Mouse (Mus musculus) forebrain, embryonic 12.5 days (tissue): ENCODE results near the gene Atp7a. TPM values are rescaled to one million over a fixed set of nuclear protein-coding genes. Genes with fewer than 3 reads are reported as not detected.
"Not testable (repeated sequence)": the region's sequence is repeated elsewhere in the genome, so short reads cannot be mapped to it uniquely, and the experiment has no call there.

ENCODE experiments used
- ATAC-seq: fragments of 200-750 bp; cut with Nextera tagmentation; 2 replicates; pipeline ENCODE4 v1.8.0; 2017; ENCODE audit warnings: moderate TSS enrichment; ENCODE audit not compliant: low FRiP score
- H3K27ac ChIP-seq: fragments of 300-500 bp; sonication (generic); 2 replicates; pipeline ENCODE4 v1.5.1; 2016; ENCODE audit warnings: mild to moderate bottlenecking
- H3K27me3 ChIP-seq: fragments of 300-500 bp; sonication (generic); 2 replicates; pipeline ENCODE4 v1.6.1; 2016; ENCODE audit warnings: mild to moderate bottlenecking
- H3K36me3 ChIP-seq: fragments of 300-500 bp; sonication (generic); replicated peaks from 2 replicates; pipeline ENCODE4 v1.6.1; 2016; ENCODE audit warnings: mild to moderate bottlenecking
- H3K4me1 ChIP-seq: fragments of 300-500 bp; sonication (generic); 2 replicates; pipeline ENCODE4 v1.6.1; 2016
- H3K4me2 ChIP-seq: fragments of 300-500 bp; sonication (generic); 2 replicates; pipeline ENCODE4 v1.6.1; 2016; ENCODE audit warnings: mild to moderate bottlenecking, moderate library complexity
- H3K4me3 ChIP-seq: fragments of 300-500 bp; sonication (generic); replicated peaks from 2 replicates; pipeline ENCODE4 v1.5.1; 2016; ENCODE audit warnings: mild to moderate bottlenecking
- H3K9ac ChIP-seq: fragments of 300-500 bp; sonication (generic); 2 replicates; pipeline ENCODE4 v1.6.1; 2016; ENCODE audit warnings: mild to moderate bottlenecking
- H3K9me3 ChIP-seq: fragments of 300-500 bp; sonication (generic); 2 replicates; pipeline ENCODE4 v1.6.1; 2016
- WGBS: fragments of 180-500 bp; shearing (Covaris S2); methylation state at CpG from one replicate; pipeline ENCODE4 v1.1.7; 2016; 5-methylcytosine and 5-hydroxymethylcytosine counted together
- polyA plus RNA-seq: library from polyadenylated mRNA; unstranded; fragments of >200 nt; fragmentation: Nextera tagmentation; extraction: Ambion mirVana; gene quantifications from 2 replicates; pipeline ENCODE4 v1.2.1, GENCODE M21; 2016

Gene Atp7a
- polyA plus RNA-seq = 24.8 and 25.0 TPM in 2 replicates

GRCm38 (mm10) chrX:106026418-106027342, at the start of gene Atp7a:
Atp7a (plus strand) TSS chrX:106027276.
- Histone ChIP-seq H3K4me3 (peak within 1 kb of the TSS; percentile 49), H3K9me3 (no peaks in the 10 kb centered on the region), H3K4me2 (peak within 1 kb of the TSS; percentile 50), H3K27me3 (peaks cover 3% of the 10 kb centered on the region; the same call in 1 of the 2 replicates), H3K9ac (peak within 1 kb of the TSS; percentile 59), H3K4me1 (peaks cover 2% of the 10 kb centered on the region), H3K36me3 (no peaks in the 10 kb centered on the region), H3K27ac (peak within 1 kb of the TSS; percentile 61)
- peak; percentile 97 for ATAC-seq
- WGBS = 11% methylated on average over 36 of the region's 36 CpGs

DNA sequence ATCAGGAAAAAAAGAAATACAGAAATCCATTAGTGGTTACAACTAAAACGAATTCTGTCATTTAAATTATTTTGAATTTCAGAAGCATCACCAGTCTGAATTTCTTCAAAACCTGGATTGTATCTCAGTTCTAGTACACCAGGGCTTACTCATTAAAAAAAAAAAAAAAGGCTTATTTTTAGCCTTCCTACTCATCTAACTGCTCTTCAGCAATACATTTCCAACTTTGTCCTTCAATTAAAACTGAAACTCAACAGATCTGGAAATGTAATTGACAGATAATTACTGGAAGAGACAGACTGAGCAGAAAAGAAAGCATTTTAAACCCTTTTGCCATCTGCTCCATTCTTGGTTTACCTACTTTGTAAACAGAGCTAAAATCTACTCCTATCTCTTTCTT, 25.5 kb upstream of the Atp7a start:
- 79% methylated on average over 1 of the region's 1 CpGs for WGBS
- no peak overlapping the region for H3K4me2 ChIP-seq

GRCm38 (mm10) chrX:106010762-106011161, 16.3 kb upstream of the Atp7a start:
- no peak for ATAC-seq
- H3K27ac ChIP-seq = no peak overlapping the region
- no peaks in the 10 kb centered on the region for H3K9me3 ChIP-seq
- H3K4me1 ChIP-seq = no peaks in the 10 kb centered on the region; the same call in 1 of the 2 replicates
- peak overlapping the region; percentile 51 for H3K4me2 ChIP-seq
- H3K9ac ChIP-seq = peak overlapping the region; percentile 57
- 25% methylated on average over 3 of the region's 3 CpGs for WGBS
- H3K4me3 ChIP-seq = peak overlapping the region; percentile 55
- no peaks in the 10 kb centered on the region for H3K36me3 ChIP-seq
- H3K27me3 ChIP-seq = no peaks in the 10 kb centered on the region; the same call in 1 of the 2 replicates

More for the DNA sequence above, 25.5 kb upstream of the Atp7a start:
- H3K27ac ChIP-seq = no peak overlapping the region
- no peaks in the 10 kb centered on the region for H3K9me3 ChIP-seq
- H3K36me3 ChIP-seq = no peaks in the 10 kb centered on the region
- no peak overlapping the region for H3K9ac ChIP-seq
- no peaks in the 10 kb centered on the region; the same call in 1 of the 2 replicates for H3K27me3 ChIP-seq
- no peaks in the 10 kb centered on the region for H3K4me1 ChIP-seq
- no peak overlapping the region for H3K4me3 ChIP-seq
- no peak for ATAC-seq

GRCm38 (mm10) chrX:106011465-106012159, 15.5 kb upstream of the Atp7a start, which contains the start of gene Magt1:
Magt1 (minus strand) TSS chrX:106011906.
- Histone ChIP-seq H3K4me1 (no peaks in the 10 kb centered on the region; the same call in 1 of the 2 replicates), H3K4me3 (peak within 1 kb of the TSS; percentile 55), H3K9ac (peak within 1 kb of the TSS; percentile 57), H3K36me3 (no peaks in the 10 kb centered on the region), H3K9me3 (no peaks in the 10 kb centered on the region), H3K27ac (peak within 1 kb of the TSS; percentile 83), H3K27me3 (no peaks in the 10 kb centered on the region; the same call in 1 of the 2 replicates), H3K4me2 (peak within 1 kb of the TSS; percentile 51)
- WGBS = 12% methylated on average over 44 of the region's 45 CpGs
- ATAC-seq = peak; percentile 95

GRCm38 (mm10) chrX:106012559-106012958, 14.5 kb upstream of the Atp7a start:
- no peak overlapping the region for H3K9ac ChIP-seq
- H3K4me2 ChIP-seq = peak overlapping the region; percentile 46
- H3K9me3 ChIP-seq = no peaks in the 10 kb centered on the region
- 81% methylated on average over 3 of the region's 3 CpGs for WGBS
- H3K4me1 ChIP-seq = peaks cover 6% of the 10 kb centered on the region; the same call in 1 of the 2 replicates
- peak overlapping the region; percentile 57 for H3K27ac ChIP-seq
- H3K4me3 ChIP-seq = peak overlapping the region; percentile 24
- H3K27me3 ChIP-seq = no peaks in the 10 kb centered on the region
- no peak for ATAC-seq
- no peaks in the 10 kb centered on the region for H3K36me3 ChIP-seq

GRCm38 (mm10) chrX:106013217-106013616, 13.9 kb upstream of the Atp7a start:
- Histone ChIP-seq H3K4me2 (no peak overlapping the region), H3K9ac (no peak overlapping the region), H3K27ac (no peak overlapping the region), H3K9me3 (no peaks in the 10 kb centered on the region), H3K27me3 (no peaks in the 10 kb centered on the region), H3K4me1 (peaks cover 6% of the 10 kb centered on the region; the same call in 1 of the 2 replicates), H3K36me3 (no peaks in the 10 kb centered on the region), H3K4me3 (no peak overlapping the region)
- no peak for ATAC-seq
- WGBS = 34% methylated on average over 2 of the region's 2 CpGs

GRCm38 (mm10) chrX:106014741-106015377, 12.2 kb upstream of the Atp7a start:
- not testable (repeated sequence) for ATAC-seq, H3K9me3 ChIP-seq, H3K9ac ChIP-seq, H3K27me3 ChIP-seq, H3K4me1 ChIP-seq, H3K27ac ChIP-seq, H3K4me3 ChIP-seq, H3K4me2 ChIP-seq
- H3K36me3 ChIP-seq = peaks cover 10% of the 10 kb centered on the region; the same call in 1 of the 2 replicates
- WGBS = 60% methylated on average over 2 of the region's 2 CpGs

DNA sequence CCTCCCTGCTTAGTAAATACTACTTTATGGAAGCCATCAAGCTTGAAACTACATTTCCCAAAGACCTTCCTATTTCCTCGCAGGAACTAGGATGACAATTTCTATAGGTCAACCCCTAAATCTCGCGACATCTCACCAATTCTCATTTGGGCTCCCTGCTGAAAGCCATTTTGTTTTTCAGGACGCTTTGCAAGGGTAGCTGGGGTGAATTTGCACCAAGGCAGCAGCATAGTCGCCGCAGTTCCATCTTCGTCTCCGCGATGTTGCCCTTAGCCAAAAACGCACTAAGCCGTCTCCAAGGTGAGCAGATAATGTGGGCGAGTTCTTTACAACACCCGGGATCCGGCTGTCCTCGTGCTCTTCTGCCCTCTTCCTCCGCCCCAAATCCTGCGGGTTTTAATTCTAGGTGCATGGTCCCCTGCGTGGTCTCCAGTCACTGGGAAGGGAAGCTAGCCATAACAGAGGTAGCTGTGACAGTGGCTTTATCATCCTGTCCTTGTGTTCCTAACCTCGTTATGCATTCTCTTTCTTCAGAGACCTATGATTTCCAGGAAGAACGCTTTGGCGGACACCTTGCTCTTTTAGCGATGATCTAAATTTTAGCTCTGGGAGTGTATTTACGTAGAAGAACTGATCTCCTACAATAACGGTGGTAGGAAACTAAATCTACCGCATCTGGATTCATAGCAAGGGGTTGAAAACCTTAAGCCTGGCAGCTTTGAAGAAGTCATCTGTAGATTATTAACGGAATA, 11.3 kb upstream of the Atp7a start, which contains the start of gene Cox7b:
Gene Cox7b (plus strand): TSS at position 130 of the 752 bp plus-strand sequence.
- Histone ChIP-seq H3K4me2 (peak within 1 kb of the TSS; percentile 48), H3K9me3 (no peaks in the 10 kb centered on the region), H3K9ac (peak within 1 kb of the TSS; percentile 72), H3K4me1 (0 out of 2 replicates have a peak, but pooled peaks cover 6% of the 10 kb centered on the region), H3K36me3 (peaks cover 11% of the 10 kb centered on the region; the same call in 1 of the 2 replicates), H3K27ac (peak within 1 kb of the TSS; percentile 83), H3K27me3 (no peaks in the 10 kb centered on the region), H3K4me3 (peak within 1 kb of the TSS; percentile 56)
- ATAC-seq = peak; percentile 28; the same call in 1 of the 2 replicates
- 14% methylated on average over 26 of the region's 26 CpGs for WGBS

DNA sequence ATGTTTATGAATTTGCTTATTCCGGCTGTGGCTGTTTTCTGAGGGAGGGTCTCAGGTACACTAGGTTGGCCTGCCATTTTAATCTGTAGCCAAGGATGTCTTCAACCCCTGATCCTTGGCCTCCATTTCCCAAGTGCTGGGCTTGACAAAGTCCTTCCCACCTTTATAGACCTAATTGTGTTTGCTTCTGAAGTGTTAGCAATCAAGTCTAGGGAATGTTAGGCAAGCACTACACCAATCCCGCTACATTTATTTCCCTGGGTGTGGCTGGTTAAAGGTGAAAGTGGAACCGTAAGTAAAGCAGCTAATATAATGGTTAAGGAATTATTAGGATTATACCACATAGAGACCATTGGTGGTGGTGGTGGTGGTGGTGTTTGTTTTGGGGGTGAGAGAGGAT, 10.0 kb upstream of the Atp7a start:
- Histone ChIP-seq H3K4me3 (no peak overlapping the region), H3K27ac (no peak overlapping the region), H3K36me3 (peaks cover 14% of the 10 kb centered on the region; the same call in 1 of the 2 replicates), H3K4me1 (0 out of 2 replicates have a peak, but pooled peaks cover 6% of the 10 kb centered on the region), H3K9ac (no peak overlapping the region), H3K4me2 (peak overlapping the region; percentile 13; the same call in 1 of the 2 replicates), H3K9me3 (no peaks in the 10 kb centered on the region), H3K27me3 (no peaks in the 10 kb centered on the region)
- ATAC-seq = no peak
- whole genome bisulfite sequencing = 88% methylated on average over 3 of the region's 3 CpGs

- no peaks in the 10 kb centered on the region for H3K9me3 ChIP-seq
- 92% methylated on average over 4 of the region's 4 CpGs for WGBS
- 0 out of 2 replicates have a peak, but pooled peaks cover 6% of the 10 kb centered on the region for H3K4me1 ChIP-seq
- H3K4me3 ChIP-seq = no peak overlapping the region
- H3K4me2 ChIP-seq = no peak overlapping the region
- ATAC-seq = no peak
- peaks cover 14% of the 10 kb centered on the region; the same call in 1 of the 2 replicates for H3K36me3 ChIP-seq
- no peak overlapping the region for H3K27ac ChIP-seq
- no peaks in the 10 kb centered on the region for H3K27me3 ChIP-seq
- H3K9ac ChIP-seq = no peak overlapping the region
Measured at GRCm38 (mm10) chrX:106017516-106017915, 9.6 kb upstream of the Atp7a start.

- H3K4me2 ChIP-seq = peak overlapping the region; percentile 50
Measured at GRCm38 (mm10) chrX:106027343-106027674, 233 bp downstream of the Atp7a start.

More at GRCm38 (mm10) chrX:106027343-106027674, 233 bp downstream of the Atp7a start:
- Histone ChIP-seq H3K9ac (peak overlapping the region; percentile 59), H3K36me3 (no peaks in the 10 kb centered on the region), H3K4me3 (peak overlapping the region; percentile 49), H3K27ac (peak overlapping the region; percentile 53), H3K9me3 (no peaks in the 10 kb centered on the region), H3K4me1 (peaks cover 2% of the 10 kb centered on the region), H3K27me3 (peaks cover 3% of the 10 kb centered on the region; the same call in 1 of the 2 replicates)
- ATAC-seq = no peak
- WGBS = 28% methylated on average over 8 of the region's 8 CpGs
